Mouse (Mus musculus) stomach, postnatal 0 days (tissue): Measurements from ENCODE around the gene Gm20449. TPM values are rescaled to one million over a fixed set of nuclear protein-coding genes. Genes with fewer than 3 reads are reported as not detected.
"Not testable (repeated sequence)": the region's sequence is repeated elsewhere in the genome, so short reads cannot be mapped to it uniquely, and the experiment has no call there.

ENCODE experiments used
- ATAC-seq: fragments of 200-750 bp; cut with Nextera tagmentation; 2 replicates; pipeline ENCODE4 v1.8.0; 2017; ENCODE audit not compliant: low FRiP score, low TSS enrichment
- DNase-seq: peaks from one replicate; pipeline ENCODE4 v3.0.0-alpha.2; 2016; ENCODE audit warnings: low spot score
- H3K27ac ChIP-seq: fragments of 300-500 bp; sonication (generic); replicated peaks from 2 replicates; pipeline ENCODE4 v1.5.1; 2014; ENCODE audit warnings: mild to moderate bottlenecking, control low read depth
- H3K27me3 ChIP-seq: fragments of 300-500 bp; sonication (generic); 2 replicates; pipeline ENCODE4 v1.6.1; 2014; ENCODE audit warnings: low read length; ENCODE audit not compliant: control insufficient read depth, insufficient read depth
- H3K36me3 ChIP-seq: fragments of 300-500 bp; sonication (generic); 2 replicates; pipeline ENCODE4 v1.6.1; 2014; ENCODE audit warnings: low read length, mixed read lengths; ENCODE audit not compliant: control insufficient read depth, insufficient read depth
- H3K4me1 ChIP-seq: fragments of 300-500 bp; sonication (generic); replicated peaks from 2 replicates; pipeline ENCODE4 v1.6.1; 2014; ENCODE audit warnings: antibody characterized with exemption; ENCODE audit not compliant: control insufficient read depth, insufficient read depth
- H3K4me2 ChIP-seq: fragments of 300-500 bp; sonication (generic); replicated peaks from 2 replicates; pipeline ENCODE4 v1.6.1; 2014; ENCODE audit warnings: low read depth, mild to moderate bottlenecking, control low read depth, moderate library complexity
- H3K4me3 ChIP-seq: fragments of 300-500 bp; sonication (generic); 2 replicates; pipeline ENCODE4 v1.5.1; 2014; ENCODE audit warnings: low read depth, low read length, control low read depth
- H3K9ac ChIP-seq: fragments of 300-500 bp; sonication (generic); 2 replicates; pipeline ENCODE4 v1.6.1; 2014; ENCODE audit warnings: mild to moderate bottlenecking, low read length, control low read depth, mixed read lengths
- H3K9me3 ChIP-seq: fragments of 300-500 bp; sonication (generic); 2 replicates; pipeline ENCODE4 v1.6.1; 2016; ENCODE audit warnings: low read length; ENCODE audit not compliant: control insufficient read depth
- CTCF ChIP-seq: IDR thresholded peaks from 2 replicates; pipeline ENCODE4 v1.5.1; 2016; ENCODE audit warnings: antibody characterized with exemption, low read depth, mild to moderate bottlenecking, moderate library complexity
- EP300 ChIP-seq: optimal IDR thresholded peaks from 2 replicates; pipeline ENCODE3; 2016; ENCODE audit warnings: antibody characterized with exemption
- WGBS: fragments of 180-500 bp; shearing (Covaris S2); extraction: QIAGEN DNeasy Blood & Tissue Kit; methylation state at CpG from one replicate; pipeline ENCODE4 v1.1.7; 2014; 5-methylcytosine and 5-hydroxymethylcytosine counted together
- polyA plus RNA-seq: library from polyadenylated mRNA; unstranded; fragments of >200 nt; fragmentation: Nextera tagmentation; extraction: Ambion mirVana; gene quantifications from 2 replicates; pipeline ENCODE4 v1.2.1, GENCODE M21; 2015

Gm20449 gene
- polyA plus RNA-seq, result not detected in 2 replicates

DNA sequence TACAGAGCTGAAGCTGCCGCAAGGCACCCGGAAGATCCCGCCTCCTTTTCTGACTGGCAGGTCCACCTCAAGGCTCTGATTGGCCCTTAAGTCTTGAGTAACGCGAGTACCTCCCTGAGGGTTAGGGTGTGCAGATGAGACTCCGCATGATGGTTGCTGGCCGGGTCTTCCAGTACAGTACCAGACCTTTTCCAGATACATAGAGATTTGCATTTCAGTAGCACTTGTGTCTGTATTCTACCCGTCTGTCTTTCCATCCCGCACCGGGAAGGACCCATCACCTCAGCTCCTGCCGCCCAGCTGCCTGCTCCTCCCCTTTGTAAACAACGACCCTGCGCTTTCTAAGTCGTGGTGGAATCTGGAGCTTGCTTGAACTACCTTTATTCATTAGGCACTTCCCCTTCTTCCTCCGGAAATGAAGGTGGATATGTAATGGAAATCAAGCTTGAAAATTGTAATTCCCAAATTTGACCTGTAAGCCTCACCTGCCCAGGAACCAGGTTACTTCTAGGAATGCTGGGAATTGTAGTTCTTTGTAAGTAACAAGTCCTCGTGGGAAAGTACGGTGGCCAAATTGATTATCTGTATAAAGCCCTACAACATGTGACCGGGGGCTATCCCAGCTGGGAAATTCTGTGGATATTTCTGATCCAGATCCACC lies at the start of gene Gm20449, which contains the start of gene AW146154:
Gene Gm20449, minus strand, starts transcription at position 29 of the 661 bp plus-strand sequence.
Gene AW146154, minus strand, starts transcription at position 502 of the 661 bp plus-strand sequence.
- Histone ChIP-seq H3K9me3 (no peaks in the 10 kb centered on the region), H3K4me1 (no peaks in the 10 kb centered on the region), H3K36me3 (no peaks in the 10 kb centered on the region), H3K4me3 (peak within 1 kb of the TSS; percentile 54), H3K9ac (peak within 1 kb of the TSS; percentile 49), H3K27me3 (no peaks in the 10 kb centered on the region), H3K27ac (peak within 1 kb of the TSS; percentile 74), H3K4me2 (peak within 1 kb of the TSS; percentile 80)
- DNase-seq (peak; percentile 88), ATAC-seq (peak; percentile 99)
- under 1% methylated on average over 18 of the region's 18 CpGs for WGBS
- TF ChIP-seq EP300, result no peak
- no peak for TF ChIP-seq CTCF

DNA sequence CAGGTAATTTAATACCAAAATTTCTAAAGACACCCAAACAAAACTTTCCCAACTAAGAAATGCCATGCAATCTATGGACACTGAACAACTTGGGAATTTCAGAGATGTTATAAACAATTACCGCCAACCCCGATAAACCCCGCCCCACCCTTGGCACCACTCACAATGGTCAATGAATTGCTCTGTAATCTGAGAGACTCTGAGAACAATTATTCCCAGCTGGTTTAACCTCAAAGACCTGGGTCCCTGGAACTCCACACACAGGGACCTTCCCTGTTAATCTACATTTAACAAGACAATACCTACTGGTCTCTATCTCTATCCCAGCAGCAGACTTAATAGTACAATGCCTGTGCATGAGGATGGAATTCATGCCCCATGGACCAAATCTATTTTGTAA lies 13.5 kb upstream of the Gm20449 start:
- Histone ChIP-seq H3K27ac (no peak overlapping the region), H3K9ac (no peak overlapping the region), H3K36me3 (no peaks in the 10 kb centered on the region), H3K9me3 (no peaks in the 10 kb centered on the region), H3K4me3 (no peak overlapping the region), H3K4me1 (no peaks in the 10 kb centered on the region), H3K4me2 (no peak overlapping the region), H3K27me3 (no peaks in the 10 kb centered on the region)
- 85% methylated on average over 3 of the region's 3 CpGs for WGBS
- no peak for TF ChIP-seq CTCF
- no peak for TF ChIP-seq EP300
- DNase-seq, result no peak
- ATAC-seq, result no peak

DNA sequence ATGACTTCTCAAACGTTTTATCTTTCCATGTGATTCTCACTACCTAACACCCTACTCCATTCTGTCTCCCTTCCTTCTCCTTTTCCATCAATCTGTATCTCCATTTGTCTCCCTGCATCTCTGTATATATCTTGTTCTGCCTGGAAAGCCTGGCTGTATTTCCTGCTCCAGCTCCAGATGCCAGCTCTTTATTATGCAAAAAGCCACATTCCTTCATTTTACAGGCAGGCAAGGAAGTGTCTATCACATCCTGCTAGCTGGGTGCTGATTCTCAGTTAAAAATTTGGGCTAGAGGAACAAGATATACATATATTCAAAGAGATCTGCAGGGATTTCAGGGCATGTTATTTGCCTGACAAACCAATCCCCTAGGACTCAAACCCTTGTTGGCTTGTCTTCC lies 13.0 kb upstream of the Gm20449 start:
- Histone ChIP-seq H3K27me3 (no peaks in the 10 kb centered on the region), H3K9ac (no peak overlapping the region), H3K4me3 (no peak overlapping the region), H3K4me1 (no peaks in the 10 kb centered on the region), H3K27ac (no peak overlapping the region), H3K36me3 (no peaks in the 10 kb centered on the region), H3K4me2 (no peak overlapping the region), H3K9me3 (no peaks in the 10 kb centered on the region)
- ATAC-seq (no peak), DNase-seq (no peak)
- WGBS, result 14% methylated on average over 1 of the region's 1 CpGs
- TF ChIP-seq CTCF, result no peak
- TF ChIP-seq EP300, result no peak

DNA sequence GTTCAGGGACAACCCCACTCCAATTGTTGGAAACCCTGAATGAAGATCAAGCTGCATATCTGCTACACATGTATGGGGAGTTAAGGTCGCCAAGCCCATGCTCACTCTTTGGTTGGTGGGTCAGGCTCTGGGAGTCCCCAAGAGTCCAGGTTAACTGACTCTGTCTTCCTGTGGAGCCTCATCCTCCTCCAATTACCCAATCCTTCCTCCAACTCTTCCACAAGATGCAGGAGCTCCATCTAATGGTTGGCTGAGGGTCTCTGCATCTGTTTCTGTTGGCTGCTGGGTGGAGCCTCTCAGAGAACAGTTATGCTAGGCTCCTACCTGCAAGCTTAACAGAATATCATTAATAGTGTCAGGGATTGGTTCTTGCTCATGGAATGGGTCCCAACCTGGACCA lies 3.2 kb upstream of the Gm20449 start:
- ATAC-seq, result no peak
- Histone ChIP-seq H3K9ac (no peak overlapping the region), H3K4me1 (no peaks in the 10 kb centered on the region), H3K27me3 (no peaks in the 10 kb centered on the region), H3K36me3 (no peaks in the 10 kb centered on the region), H3K9me3 (no peaks in the 10 kb centered on the region), H3K4me2 (no peak overlapping the region), H3K27ac (no peak overlapping the region), H3K4me3 (no peak overlapping the region)
- TF ChIP-seq EP300, result no peak
- TF ChIP-seq CTCF, result no peak
- WGBS, result 42% methylated on average over 1 of the region's 1 CpGs
- DNase-seq, result no peak

DNA sequence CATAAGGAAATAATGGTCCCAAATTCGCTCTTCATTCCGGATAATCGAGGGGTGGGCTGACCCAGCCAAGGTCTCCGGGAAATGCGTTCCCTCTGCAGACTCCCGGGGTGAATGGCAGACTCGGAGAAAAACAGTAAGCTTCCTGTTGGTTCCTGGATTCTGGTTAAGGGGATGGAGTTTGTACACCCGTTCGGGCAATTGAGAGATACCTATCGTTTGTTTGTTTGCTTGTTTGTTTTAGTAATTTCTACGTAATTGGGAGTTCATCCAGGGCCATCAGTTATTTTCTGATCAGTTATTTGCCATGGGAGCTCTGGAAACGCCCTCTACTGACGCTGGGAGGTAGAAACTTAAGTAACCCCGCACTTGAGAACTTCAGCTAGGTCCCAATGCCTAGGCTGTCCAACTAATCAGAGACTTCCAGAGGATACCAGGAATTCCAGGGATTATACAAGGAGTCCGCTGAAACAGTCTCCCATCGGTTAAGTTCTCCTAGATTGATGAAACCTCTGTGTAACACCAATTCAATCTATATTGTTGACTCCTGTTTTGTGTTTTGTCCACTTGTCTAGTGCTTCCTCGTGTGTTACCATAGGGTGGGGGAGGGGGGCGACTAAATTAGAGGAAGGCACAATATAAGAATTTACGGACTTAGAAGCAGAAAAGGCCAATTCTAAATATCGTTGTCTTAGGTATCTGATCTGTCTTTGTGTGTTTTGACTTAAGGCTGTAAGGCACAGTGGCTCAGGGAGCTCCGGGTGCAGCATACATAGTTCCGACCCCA lies 1.1 kb upstream of the Gm20449 start:
- Histone ChIP-seq H3K4me2 (peak overlapping the region; percentile 80), H3K4me3 (peak overlapping the region; percentile 54), H3K9ac (0 out of 2 replicates have a peak overlapping the region, but pooled peaks have one; percentile 13), H3K27me3 (no peaks in the 10 kb centered on the region), H3K27ac (no peak overlapping the region), H3K4me1 (no peaks in the 10 kb centered on the region), H3K36me3 (no peaks in the 10 kb centered on the region), H3K9me3 (no peaks in the 10 kb centered on the region)
- WGBS, result 18% methylated on average over 22 of the region's 22 CpGs
- ATAC-seq, result 0 out of 2 replicates have a peak, but pooled peaks have one; percentile 11
- TF ChIP-seq CTCF, result peak; percentile 60
- TF ChIP-seq EP300, result no peak
- DNase-seq, result peak; percentile 43

DNA sequence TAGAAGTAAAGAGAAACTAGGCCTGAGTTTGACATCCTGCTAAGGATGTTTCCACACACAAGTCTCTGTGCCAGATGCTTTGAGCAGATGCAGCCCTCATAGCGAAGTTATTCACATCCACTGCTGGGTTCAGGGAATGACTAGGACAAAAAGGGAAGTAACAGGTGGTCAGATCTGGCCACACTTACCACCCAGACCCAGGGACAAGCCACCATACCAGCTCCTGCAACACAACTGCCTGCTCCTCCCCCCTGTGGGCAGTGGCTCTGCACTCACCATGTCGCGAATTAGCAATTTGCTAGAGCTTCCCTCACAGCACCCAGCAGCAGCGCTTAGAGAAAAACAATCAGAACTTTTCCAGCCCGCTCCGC lies 214 bp downstream of the Gm20449 start:
- H3K4me3 ChIP-seq, result peak overlapping the region; percentile 54
- ATAC-seq, H3K36me3 ChIP-seq, H3K9me3 ChIP-seq, H3K4me1 ChIP-seq, DNase-seq, H3K27me3 ChIP-seq: not testable (repeated sequence)
- 0% methylated on average over 6 of the region's 6 CpGs for WGBS
- H3K4me2 ChIP-seq, result peak overlapping the region; percentile 80
- peak overlapping the region; percentile 74 for H3K27ac ChIP-seq
- H3K9ac ChIP-seq, result peak overlapping the region; percentile 49

DNA sequence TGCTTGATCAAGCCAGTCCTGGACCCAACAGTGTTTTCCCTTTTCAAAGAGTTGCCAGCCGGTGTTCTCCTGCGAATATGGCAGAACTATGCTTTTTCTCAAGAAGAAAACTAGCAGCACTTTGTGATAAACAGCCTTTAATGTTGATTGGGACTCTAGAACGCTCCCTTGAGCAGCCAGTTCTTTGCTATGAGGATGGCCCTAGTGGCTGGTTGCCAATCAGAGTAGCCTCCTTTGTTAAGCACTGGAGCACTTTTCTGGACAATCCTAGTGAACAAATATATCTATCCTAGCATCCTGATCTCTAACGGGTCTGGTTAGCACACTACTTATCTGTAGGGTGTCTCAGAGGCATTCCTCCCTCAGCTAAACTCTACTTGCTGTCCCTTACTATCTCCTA lies 753 bp downstream of the Gm20449 start:
- not testable (repeated sequence) for H3K27me3 ChIP-seq, H3K27ac ChIP-seq, H3K36me3 ChIP-seq, ATAC-seq, H3K9me3 ChIP-seq, H3K4me1 ChIP-seq, DNase-seq, H3K9ac ChIP-seq
- Histone ChIP-seq H3K4me2 (peak overlapping the region; percentile 80), H3K4me3 (peak overlapping the region; percentile 54)
- 59% methylated on average over 3 of the region's 4 CpGs for WGBS
